Mouse (Mus musculus) embryonic facial prominence, embryonic 12.5 days (tissue): ENCODE results near the gene Tagln3. TPM values are rescaled to one million over a fixed set of nuclear protein-coding genes. Genes with fewer than 3 reads are reported as not detected.

Source experiments
- ATAC-seq: fragments of 200-750 bp; cut with Nextera tagmentation; 2 replicates; pipeline ENCODE4 v1.8.0; 2017; ENCODE audit not compliant: insufficient number of reproducible peaks, insufficient read depth, low FRiP score, low TSS enrichment
- H3K27ac ChIP-seq: fragments of 300-500 bp; sonication (generic); 2 replicates; pipeline ENCODE4 v1.5.1; 2016; ENCODE audit warnings: mild to moderate bottlenecking
- H3K27me3 ChIP-seq: fragments of 300-500 bp; sonication (generic); 2 replicates; pipeline ENCODE4 v1.6.1; 2016; ENCODE audit warnings: mild to moderate bottlenecking, moderate library complexity
- H3K36me3 ChIP-seq: fragments of 300-500 bp; sonication (generic); 2 replicates; pipeline ENCODE4 v1.6.1; 2016; ENCODE audit warnings: mild to moderate bottlenecking
- H3K4me1 ChIP-seq: fragments of 300-500 bp; sonication (generic); 2 replicates; pipeline ENCODE4 v1.6.1; 2016
- H3K4me2 ChIP-seq: fragments of 300-500 bp; sonication (generic); replicated peaks from 2 replicates; pipeline ENCODE4 v1.6.1; 2016; ENCODE audit warnings: mild to moderate bottlenecking, moderate library complexity
- H3K4me3 ChIP-seq: fragments of 300-500 bp; sonication (generic); 2 replicates; pipeline ENCODE4 v1.5.1; 2016; ENCODE audit warnings: mild to moderate bottlenecking
- H3K9ac ChIP-seq: fragments of 300-500 bp; sonication (generic); 2 replicates; pipeline ENCODE4 v1.6.1; 2016; ENCODE audit warnings: mild to moderate bottlenecking, moderate library complexity
- H3K9me3 ChIP-seq: fragments of 300-500 bp; sonication (generic); 2 replicates; pipeline ENCODE4 v1.6.1; 2016; ENCODE audit warnings: mild to moderate bottlenecking, moderate library complexity
- WGBS: fragments of 180-500 bp; shearing (Covaris S2); methylation state at CpG from one replicate; pipeline ENCODE4 v1.1.7; 2016; 5-methylcytosine and 5-hydroxymethylcytosine counted together
- polyA plus RNA-seq: library from polyadenylated mRNA; unstranded; fragments of >200 nt; fragmentation: Nextera tagmentation; extraction: Ambion mirVana; gene quantifications from 2 replicates; pipeline ENCODE4 v1.2.1, GENCODE M21; 2016

Tagln3 gene
- polyA plus RNA-seq, 1 experiment from 2014 or later, result 60.2 TPM

DNA sequence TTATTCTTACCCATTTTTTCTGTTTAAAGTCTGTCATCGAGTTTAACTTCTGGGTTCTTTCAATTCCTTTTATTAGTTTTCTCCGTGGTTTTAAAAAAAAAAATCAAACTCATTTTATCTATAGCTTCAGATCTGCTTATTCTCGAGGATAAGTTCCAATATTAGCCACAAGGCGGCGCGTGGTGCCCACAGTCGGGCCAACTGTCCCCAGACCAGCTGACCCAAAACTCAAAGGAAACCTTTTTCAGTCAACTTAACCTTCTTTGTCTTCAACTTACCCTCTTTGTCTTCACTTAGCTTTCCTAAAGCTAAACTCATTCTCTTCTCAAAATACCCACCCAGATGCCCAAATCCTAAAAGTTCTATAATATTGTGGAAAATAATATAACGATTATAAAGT, 39.6 kb downstream of the Tagln3 start:
- H3K27me3 ChIP-seq, result no peaks in the 10 kb centered on the region
- no peaks in the 10 kb centered on the region for H3K4me1 ChIP-seq
- no peak overlapping the region for H3K4me2 ChIP-seq
- no peak overlapping the region for H3K9ac ChIP-seq
- WGBS, result 15% methylated on average over 8 of the region's 8 CpGs
- no peak overlapping the region for H3K4me3 ChIP-seq
- no peak overlapping the region for H3K27ac ChIP-seq
- no peak for ATAC-seq
- no peaks in the 10 kb centered on the region for H3K36me3 ChIP-seq
- no peaks in the 10 kb centered on the region for H3K9me3 ChIP-seq

DNA sequence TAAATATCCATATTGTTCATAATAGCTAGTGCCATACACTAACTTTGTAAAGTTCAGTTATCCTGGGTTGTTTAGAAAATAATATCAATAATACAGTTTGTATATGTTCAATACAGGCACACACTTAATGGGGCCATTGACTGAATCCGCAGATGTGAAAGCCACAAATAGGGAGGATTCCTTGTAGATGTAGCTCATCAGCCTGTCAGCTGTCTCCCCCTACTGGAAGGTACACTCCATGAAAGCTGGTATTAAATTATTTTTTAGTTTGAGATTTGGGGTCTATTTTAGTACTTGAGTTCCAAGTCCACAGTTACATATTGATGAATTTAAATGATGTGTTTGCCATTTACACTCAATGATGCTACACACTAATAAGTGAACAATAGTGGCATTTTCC, 47.9 kb downstream of the Tagln3 start:
- no peak overlapping the region for H3K4me2 ChIP-seq
- H3K9me3 ChIP-seq, result no peaks in the 10 kb centered on the region
- no peak overlapping the region for H3K4me3 ChIP-seq
- no peak overlapping the region for H3K9ac ChIP-seq
- no peaks in the 10 kb centered on the region for H3K36me3 ChIP-seq
- WGBS, result 41% methylated on average over 1 of the region's 1 CpGs
- H3K27ac ChIP-seq, result no peak overlapping the region
- H3K27me3 ChIP-seq, result no peaks in the 10 kb centered on the region
- ATAC-seq, result no peak
- no peaks in the 10 kb centered on the region for H3K4me1 ChIP-seq

DNA sequence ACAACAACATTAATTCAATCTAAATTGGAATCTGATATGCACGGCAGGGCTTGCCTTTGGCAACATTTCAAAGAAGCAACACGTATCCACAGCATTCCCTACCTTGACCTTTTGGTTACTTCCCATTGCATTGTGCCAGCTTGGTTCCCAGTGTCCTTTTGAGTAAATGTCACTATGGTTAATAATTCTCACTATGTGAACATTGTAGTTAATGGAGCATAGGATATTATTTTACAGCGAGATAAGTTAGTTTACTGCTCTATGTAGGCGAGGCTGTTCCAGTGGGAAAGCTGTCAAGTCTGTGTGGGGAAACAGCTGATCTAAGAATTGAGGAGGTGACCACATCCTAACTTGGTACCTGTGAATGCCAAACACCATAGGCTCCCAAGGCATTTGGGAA, 54.4 kb downstream of the Tagln3 start:
- ATAC-seq, result no peak
- no peak overlapping the region for H3K4me3 ChIP-seq
- H3K36me3 ChIP-seq, result no peaks in the 10 kb centered on the region
- H3K9ac ChIP-seq, result no peak overlapping the region
- no peaks in the 10 kb centered on the region for H3K27me3 ChIP-seq
- H3K9me3 ChIP-seq, result no peaks in the 10 kb centered on the region
- 65% methylated on average over 4 of the region's 4 CpGs for WGBS
- no peaks in the 10 kb centered on the region for H3K4me1 ChIP-seq
- H3K27ac ChIP-seq, result no peak overlapping the region
- no peak overlapping the region for H3K4me2 ChIP-seq

DNA sequence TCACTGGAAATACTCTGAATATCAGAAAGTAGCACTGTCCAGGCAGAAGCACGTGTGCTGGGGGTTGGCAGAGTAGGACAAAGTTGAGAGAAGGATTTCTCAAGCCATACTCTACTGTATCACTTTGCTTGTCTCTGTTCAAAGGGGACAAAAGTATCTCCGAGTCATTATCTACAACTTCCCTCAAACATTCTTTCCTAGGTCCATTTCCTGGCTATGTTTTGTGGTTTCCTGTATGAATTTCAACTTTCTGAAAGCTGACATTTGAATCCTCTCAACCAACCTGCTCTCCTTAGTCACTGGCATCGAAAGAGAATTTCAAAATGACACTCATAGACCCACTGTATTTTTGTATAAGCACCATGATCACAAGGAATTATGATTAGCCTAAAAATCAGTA, 56.2 kb downstream of the Tagln3 start:
- no peaks in the 10 kb centered on the region for H3K9me3 ChIP-seq
- no peak overlapping the region for H3K9ac ChIP-seq
- H3K4me3 ChIP-seq, result no peak overlapping the region
- H3K27me3 ChIP-seq, result no peaks in the 10 kb centered on the region
- WGBS, result 69% methylated on average over 3 of the region's 3 CpGs
- no peak overlapping the region for H3K27ac ChIP-seq
- no peak overlapping the region for H3K4me2 ChIP-seq
- no peaks in the 10 kb centered on the region for H3K4me1 ChIP-seq
- ATAC-seq, result no peak
- no peaks in the 10 kb centered on the region for H3K36me3 ChIP-seq

DNA sequence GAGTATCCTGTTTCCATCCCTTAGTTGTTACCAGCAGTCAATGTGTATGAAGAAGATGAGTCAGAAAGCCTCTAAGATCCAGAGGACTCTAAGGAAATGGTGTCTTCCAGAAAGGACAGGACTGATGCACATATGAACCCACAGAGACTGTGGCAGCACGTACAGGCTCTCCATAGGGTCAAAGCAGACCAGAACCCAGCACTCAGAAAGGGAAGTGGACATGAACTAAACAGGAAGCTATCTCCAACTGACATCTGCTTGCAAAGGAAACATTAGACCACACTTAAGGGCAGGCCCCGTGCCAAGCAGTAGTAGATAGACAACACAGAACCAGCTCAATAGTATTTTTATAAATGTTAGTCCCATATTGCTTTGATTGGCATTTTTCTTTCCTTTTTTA, 58.3 kb downstream of the Tagln3 start:
- Histone ChIP-seq H3K27ac (no peak overlapping the region), H3K9ac (no peak overlapping the region), H3K9me3 (no peaks in the 10 kb centered on the region), H3K27me3 (no peaks in the 10 kb centered on the region), H3K4me3 (no peak overlapping the region), H3K36me3 (no peaks in the 10 kb centered on the region), H3K4me2 (no peak overlapping the region), H3K4me1 (no peaks in the 10 kb centered on the region)
- no peak for ATAC-seq
- WGBS, result 76% methylated on average over 2 of the region's 2 CpGs

DNA sequence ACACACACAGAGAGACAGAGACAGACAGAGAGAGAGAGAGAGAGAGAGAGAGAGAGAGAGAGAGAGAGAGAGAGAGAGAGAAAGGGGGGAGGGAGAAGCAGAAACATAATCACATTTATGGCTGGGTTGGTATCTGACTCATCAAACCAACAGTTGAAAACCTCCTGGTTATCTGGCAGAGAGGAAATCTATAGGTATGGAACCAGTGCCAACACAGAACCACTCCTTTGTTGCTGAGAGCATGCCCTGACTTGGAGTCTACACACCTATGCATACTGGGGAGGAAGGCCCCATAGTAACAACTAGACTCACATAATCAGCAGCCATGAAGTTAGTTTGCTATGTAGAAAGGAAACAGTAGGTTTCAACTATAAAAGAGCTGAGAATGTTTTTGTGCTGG, 62.0 kb downstream of the Tagln3 start:
- no peak for ATAC-seq
- H3K36me3 ChIP-seq, result no peaks in the 10 kb centered on the region
- H3K9me3 ChIP-seq, result no peaks in the 10 kb centered on the region

More for the DNA sequence above, 62.0 kb downstream of the Tagln3 start:
- Histone ChIP-seq H3K4me1 (no peaks in the 10 kb centered on the region), H3K9ac (no peak overlapping the region), H3K4me2 (no peak overlapping the region), H3K4me3 (no peak overlapping the region), H3K27me3 (no peaks in the 10 kb centered on the region), H3K27ac (no peak overlapping the region)

Other genes starting within 250 kb of the Tagln3 start
- gene Gm609, start 231.6 kb downstream of the Tagln3 start, polyA plus RNA-seq, result not detected in 2 replicates
- gene Gm17783, start 192.6 kb downstream of the Tagln3 start, polyA plus RNA-seq, result not detected in 2 replicates
- gene Slc9c1, start 189.3 kb downstream of the Tagln3 start, polyA plus RNA-seq, result not detected in 2 replicates
- gene Gcsam, start 114.2 kb downstream of the Tagln3 start, polyA plus RNA-seq, result 0.11 and 0.26 TPM in 2 replicates
- not detected in 2 replicates for gene BC016579, start 70.5 kb downstream of the Tagln3 start, polyA plus RNA-seq
- 0.22 and 0.29 TPM in 2 replicates for gene Tmprss7, start 30.9 kb downstream of the Tagln3 start, polyA plus RNA-seq
- gene Abhd10, start 18.3 kb upstream of the Tagln3 start, polyA plus RNA-seq, result 37.3 and 43.6 TPM in 2 replicates
- 72.5 and 77.8 TPM in 2 replicates for gene Phldb2, start 229.0 kb upstream of the Tagln3 start, polyA plus RNA-seq